Mouse (Mus musculus): ENCODE results near the gene B020031M17Rik. TPM values are rescaled to one million over a fixed set of nuclear protein-coding genes. Genes with fewer than 3 reads are reported as not detected.
"Not testable (repeated sequence)": the region's sequence is repeated elsewhere in the genome, so short reads cannot be mapped to it uniquely, and the experiment has no call there.

B020031M17Rik gene
- total RNA-seq (2022) = not detected

DNA sequence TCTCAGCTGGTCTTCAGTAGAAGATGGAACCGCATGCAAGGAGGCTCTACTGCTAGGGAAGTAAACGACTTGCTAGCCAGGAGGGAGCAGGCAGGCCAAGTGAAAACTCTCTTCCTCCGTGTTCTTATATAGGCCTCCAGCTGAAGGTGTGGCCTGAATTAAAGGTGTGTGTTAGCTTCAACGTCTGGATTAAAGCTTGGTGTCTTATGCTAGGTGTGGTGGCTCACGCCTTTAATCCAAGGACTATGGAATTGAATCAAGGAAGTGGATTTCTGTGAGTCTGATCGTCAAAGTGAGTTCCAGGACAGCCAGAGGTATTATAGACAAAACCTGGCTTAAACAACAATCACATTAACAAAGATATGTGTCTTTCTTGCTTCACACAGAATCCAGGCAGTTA lies at the start of gene B020031M17Rik:
TSS of gene B020031M17Rik (minus strand) at position 101 of the 400 bp plus-strand sequence.
- not testable (repeated sequence) for DNase-seq (ENCODE audit: low spot score in 2 of 2)

- DNase-seq (ENCODE audit: low spot score in 2 of 2) = not testable (repeated sequence)
Measured at GRCm38 (mm10) chr13:119999215-119999614, 48.6 kb upstream of the B020031M17Rik start.

DNA sequence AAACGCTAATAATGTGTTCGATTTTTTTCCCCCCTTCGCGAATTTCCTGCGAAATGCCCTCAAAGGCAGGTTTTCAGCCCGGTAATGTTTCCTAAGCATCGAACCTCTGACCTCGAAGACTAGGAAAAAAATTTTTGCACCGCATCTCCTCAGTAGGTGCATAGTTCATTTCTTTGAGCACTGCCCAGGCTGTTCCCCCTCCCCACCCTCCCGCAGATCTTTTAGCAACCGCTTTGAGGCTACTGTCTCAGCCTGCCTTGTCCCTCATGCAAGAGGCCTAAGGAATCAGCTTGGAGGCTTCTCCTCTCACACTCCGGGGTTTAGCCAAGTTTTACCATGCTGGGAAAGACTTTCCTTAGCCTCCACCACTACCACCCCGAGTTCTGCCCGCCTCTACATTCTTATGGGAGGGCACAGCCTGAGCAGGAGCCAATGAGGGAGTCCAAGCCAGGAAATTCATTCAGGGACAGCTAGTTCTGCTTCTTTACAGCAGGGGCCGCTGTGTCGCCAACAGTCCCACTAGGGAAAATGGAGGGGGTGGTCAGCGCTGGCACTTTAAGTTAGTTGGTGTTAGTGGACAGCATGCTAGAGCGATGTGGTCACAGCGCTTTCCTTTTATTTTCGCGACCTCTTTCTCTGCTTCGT lies 48.0 kb upstream of the B020031M17Rik start:
- DNase-seq (ENCODE audit: low spot score in 2 of 2) = not testable (repeated sequence)

DNA sequence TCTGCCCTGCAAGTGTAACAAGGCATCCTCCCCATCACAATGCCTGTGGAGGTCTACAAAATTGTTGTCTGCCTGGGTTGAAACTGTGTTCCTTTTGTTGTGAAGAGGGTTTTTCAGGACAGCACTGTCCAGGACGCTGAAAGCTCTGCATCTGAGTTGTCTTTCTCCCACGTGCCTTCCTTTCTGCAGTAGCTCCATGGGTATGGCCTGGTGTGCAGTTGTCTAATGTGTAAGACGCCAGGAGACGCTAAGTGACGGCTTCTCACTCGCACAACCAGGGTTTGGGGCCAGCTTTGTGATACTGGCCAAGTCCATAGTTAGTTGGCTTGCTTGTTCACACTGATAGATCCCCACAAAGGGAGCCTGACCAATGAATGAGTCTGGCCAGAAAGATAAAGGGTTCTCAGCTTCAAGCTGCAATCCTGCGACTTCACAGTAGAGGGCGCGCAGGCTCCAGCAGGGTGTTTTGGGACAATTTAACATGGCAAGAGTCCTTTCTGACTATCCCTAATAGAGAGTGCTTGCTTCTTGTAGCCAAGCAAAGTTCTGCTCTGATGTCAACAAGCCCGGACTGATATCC lies 41.4 kb upstream of the B020031M17Rik start:
- not testable (repeated sequence) for DNase-seq (ENCODE audit: low spot score in 2 of 2)

GRCm38 (mm10) chr13:119991264-119991663 lies 40.7 kb upstream of the B020031M17Rik start:
- DNase-seq (ENCODE audit: low spot score in 2 of 2) = not testable (repeated sequence)

- not testable (repeated sequence) for DNase-seq (ENCODE audit: low spot score in 2 of 2)
Measured at GRCm38 (mm10) chr13:119969163-119969562, 18.6 kb upstream of the B020031M17Rik start.

DNA sequence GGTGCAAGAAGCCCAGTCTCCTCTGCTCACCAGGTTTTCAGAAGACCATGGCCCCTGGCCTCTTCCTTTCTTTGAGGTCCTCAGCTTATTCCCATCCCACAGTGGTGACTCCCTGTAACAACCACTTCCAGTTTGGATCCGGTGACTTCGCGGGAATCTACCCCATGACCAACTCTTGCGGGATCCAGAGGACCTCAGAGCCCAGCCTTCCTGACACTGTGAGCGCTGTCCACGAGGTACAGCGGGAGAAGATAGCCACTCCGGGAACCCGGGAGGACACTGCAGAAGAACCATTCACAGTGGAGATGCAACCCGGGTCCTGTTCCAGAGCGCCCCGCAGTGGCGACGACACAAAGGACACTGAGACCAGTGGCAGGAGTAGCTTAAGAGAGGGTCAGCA lies 17.6 kb upstream of the B020031M17Rik start:
- not testable (repeated sequence) for DNase-seq (ENCODE audit: low spot score in 2 of 2)

GRCm38 (mm10) chr13:119965968-119966367 lies 15.4 kb upstream of the B020031M17Rik start:
- not testable (repeated sequence) for DNase-seq (ENCODE audit: low spot score in 2 of 2)

- DNase-seq (ENCODE audit: low spot score in 2 of 2) = not testable (repeated sequence)
Measured at GRCm38 (mm10) chr13:119965302-119965952, 14.8 kb upstream of the B020031M17Rik start.

DNA sequence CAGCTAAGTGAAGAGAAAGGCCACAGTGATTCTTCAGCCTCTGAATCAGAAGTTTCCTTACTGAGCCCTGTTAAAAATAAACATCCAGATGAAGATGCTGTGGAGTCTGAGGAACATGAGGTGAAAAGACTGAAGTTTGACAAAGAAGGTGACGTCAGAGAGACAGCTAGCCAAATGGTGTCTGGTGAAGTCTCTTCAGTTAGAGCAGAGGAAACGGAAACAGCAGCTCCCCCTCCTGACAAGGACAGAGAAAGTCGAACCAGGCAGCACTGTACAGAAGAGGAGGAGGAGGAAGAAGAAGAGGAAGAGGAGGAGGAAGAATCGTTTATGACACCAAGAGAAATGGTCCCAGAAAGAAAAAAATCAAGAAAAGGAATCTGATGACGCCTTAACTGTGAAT lies 12.2 kb upstream of the B020031M17Rik start:
- DNase-seq (ENCODE audit: low spot score in 2 of 2) = not testable (repeated sequence)

DNA sequence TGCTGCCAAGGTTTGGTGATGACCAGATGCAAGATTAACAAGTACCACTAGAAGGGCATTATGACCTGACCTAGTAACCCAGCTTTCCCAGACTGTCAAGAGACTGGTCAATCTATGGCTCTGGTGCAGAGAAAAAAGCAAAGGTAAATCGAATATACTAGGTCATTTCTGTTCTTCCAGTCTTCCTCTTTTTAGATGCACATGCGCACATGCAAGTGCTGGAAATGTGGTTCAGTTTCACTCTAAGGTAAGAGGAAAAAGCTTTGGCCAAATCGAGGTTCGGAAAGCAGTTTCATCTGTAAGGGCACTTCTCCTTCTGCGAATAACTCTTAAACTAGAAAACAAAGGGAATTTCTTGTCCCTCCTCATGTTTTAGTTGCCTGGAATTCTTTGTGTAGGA lies 5.0 kb upstream of the B020031M17Rik start:
- DNase-seq (ENCODE audit: low spot score in 2 of 2) = not testable (repeated sequence)

GRCm38 (mm10) chr13:119955089-119955488 lies 4.5 kb upstream of the B020031M17Rik start:
- not testable (repeated sequence) for DNase-seq (ENCODE audit: low spot score in 2 of 2)

DNA sequence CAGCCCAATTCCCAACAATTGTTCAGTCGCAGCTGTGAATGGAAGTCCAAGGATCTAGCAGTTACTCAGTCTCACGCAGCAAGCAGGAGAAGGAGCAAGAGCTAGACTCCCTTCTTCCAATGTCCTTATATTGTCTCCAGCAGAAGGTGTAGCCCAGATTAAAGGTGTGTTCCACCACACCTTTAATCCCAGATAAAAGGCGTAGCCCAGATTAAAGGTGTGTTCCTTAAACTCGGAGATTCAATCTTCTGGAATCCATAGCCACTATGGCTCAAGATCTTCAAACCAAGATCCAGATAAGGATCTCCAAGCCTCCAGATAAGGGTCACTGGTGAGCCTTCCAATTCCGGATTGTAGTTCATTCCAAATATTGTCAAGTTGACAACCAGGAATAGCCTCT lies 21.4 kb downstream of the B020031M17Rik start, which contains the start of gene Gm21761:
TSS of gene Gm21761 (minus strand) at position 101 of the 400 bp plus-strand sequence.
- not testable (repeated sequence) for DNase-seq (ENCODE audit: low spot score in 2 of 2)

- not testable (repeated sequence) for DNase-seq (ENCODE audit: low spot score in 2 of 2)
Measured at GRCm38 (mm10) chr13:119924597-119925340, 25.8 kb downstream of the B020031M17Rik start.

GRCm38 (mm10) chr13:119916966-119917722 lies 33.5 kb downstream of the B020031M17Rik start:
- DNase-seq (ENCODE audit: low spot score in 2 of 2) = not testable (repeated sequence)

DNA sequence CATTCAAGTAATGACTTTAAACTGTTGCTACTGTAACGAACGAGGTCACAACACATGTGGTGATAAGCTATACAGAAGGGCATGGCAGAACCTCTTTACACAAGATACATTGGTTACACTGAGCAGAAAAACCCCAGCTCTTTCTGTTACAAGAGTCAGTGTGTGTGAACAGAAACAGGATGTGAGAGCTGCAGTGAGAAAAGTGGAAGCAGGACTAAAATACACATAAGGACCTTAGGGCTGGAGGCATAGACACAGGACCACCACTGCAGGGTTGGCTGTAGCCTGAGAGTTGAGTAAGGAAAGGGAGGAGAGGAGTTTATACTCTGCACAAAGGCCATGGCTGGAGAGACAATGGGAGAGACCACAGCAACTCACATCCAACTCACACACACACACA lies 34.2 kb downstream of the B020031M17Rik start:
- DNase-seq (ENCODE audit: low spot score in 2 of 2) = not testable (repeated sequence)

Other genes starting within 250 kb of the B020031M17Rik start
- 10 to 100 TPM; 14.4 to 15.1 (median 14.7) TPM for gene Nim1k, start 194.9 kb downstream of the B020031M17Rik start, total RNA-seq (2022)
- gene Zfp131, start 159.9 kb downstream of the B020031M17Rik start, total RNA-seq (2022) = 10 to 100 TPM; 39.9 to 44.0 (median 41.3) TPM
- not detected for gene AF067063, start 120.6 kb downstream of the B020031M17Rik start, total RNA-seq (2022)
- not detected for gene D13Ertd608e, start 114.8 kb downstream of the B020031M17Rik start, total RNA-seq (2022)
- gene Tcstv1, start 56.0 kb downstream of the B020031M17Rik start, total RNA-seq (2022) = not detected
- not detected for gene Gm21761, start 21.5 kb downstream of the B020031M17Rik start, total RNA-seq (2022)
- gene Gm36079, start 76.2 kb upstream of the B020031M17Rik start, total RNA-seq (2022) = not detected
- not detected for gene Gm21188, start 101.4 kb upstream of the B020031M17Rik start, total RNA-seq (2022)
- not detected for gene Gm20767, start 189.4 kb upstream of the B020031M17Rik start, total RNA-seq (2022)
- gene Gm21818, start 221.6 kb upstream of the B020031M17Rik start, total RNA-seq (2022) = not detected

All from layer of hippocampus, adult 8-10 months (tissue).